Mouse (Mus musculus) cerebellum, adult 11-12 months (tissue): ENCODE data around the gene Gm16440.
"Not testable (repeated sequence)": the region's sequence is repeated elsewhere in the genome, so short reads cannot be mapped to it uniquely, and the experiment has no call there.

Source experiments
- DNase-seq: peaks from one replicate; pipeline ENCODE4 v3.0.0; 2022

Gene Gm16440

DNA sequence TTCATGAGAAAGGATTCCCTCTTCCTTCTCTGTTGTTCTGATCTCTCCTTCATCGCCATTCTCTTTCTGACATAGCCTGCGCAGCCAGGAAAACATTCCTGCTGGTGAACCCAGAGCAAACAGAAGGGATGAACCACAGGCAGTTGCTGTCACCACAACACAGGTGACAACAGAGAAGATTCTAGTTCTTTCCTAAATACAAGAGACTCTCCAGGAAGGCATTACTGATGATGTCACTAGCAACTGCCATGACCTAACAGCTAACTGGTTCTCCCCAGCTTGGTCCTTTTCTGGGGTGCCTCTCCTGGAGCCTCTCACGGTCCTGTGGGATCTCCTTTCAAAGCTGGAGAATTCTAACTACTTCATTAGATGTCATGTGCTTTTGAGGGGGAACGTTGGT is at the start of gene Gm16440:
Gene Gm16440, minus strand, starts transcription at position 101 of the 400 bp plus-strand sequence.
- not testable (repeated sequence) for DNase-seq

DNA sequence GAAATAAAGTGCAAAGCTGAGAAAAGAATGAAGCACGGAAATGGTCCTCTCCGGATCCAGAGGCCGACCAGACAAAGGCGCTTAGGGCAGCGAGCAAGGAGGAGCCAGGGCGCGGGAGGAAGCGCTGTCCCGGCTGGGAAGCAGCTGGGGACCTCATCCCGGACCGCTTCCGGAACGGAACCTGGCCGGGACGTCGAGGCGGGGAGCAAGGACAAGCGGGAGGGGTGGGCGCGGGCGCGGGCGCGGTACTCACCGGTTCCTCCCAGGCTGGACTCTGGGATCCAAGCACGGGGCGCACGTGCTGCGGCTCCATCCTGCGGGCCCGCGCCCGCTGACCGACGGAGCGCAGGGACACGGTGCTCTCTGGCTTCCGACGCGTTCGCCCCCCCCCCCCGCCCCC is 36.6 kb upstream of the Gm16440 start:
- not testable (repeated sequence) for DNase-seq

DNA sequence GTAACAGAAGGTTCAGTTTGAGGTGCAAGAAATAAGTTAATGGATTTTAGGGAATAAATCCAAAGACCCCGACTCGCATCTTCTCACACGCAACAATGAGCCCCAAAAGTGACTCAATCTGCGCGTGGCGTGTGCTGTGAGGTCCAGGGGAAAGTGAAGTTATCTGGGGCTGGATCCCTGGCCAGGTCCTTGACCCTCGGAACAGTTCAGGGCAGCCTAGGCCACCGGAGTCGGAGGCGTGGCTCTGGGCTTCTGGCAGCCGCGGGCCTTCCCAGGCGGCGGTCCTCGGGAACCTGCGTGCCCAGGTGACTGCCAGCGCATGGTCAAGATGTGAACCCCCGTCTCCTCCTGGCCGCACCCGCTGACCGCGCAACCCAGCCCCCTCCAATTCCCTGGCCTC is 36.2 kb upstream of the Gm16440 start:
- not testable (repeated sequence) for DNase-seq

DNA sequence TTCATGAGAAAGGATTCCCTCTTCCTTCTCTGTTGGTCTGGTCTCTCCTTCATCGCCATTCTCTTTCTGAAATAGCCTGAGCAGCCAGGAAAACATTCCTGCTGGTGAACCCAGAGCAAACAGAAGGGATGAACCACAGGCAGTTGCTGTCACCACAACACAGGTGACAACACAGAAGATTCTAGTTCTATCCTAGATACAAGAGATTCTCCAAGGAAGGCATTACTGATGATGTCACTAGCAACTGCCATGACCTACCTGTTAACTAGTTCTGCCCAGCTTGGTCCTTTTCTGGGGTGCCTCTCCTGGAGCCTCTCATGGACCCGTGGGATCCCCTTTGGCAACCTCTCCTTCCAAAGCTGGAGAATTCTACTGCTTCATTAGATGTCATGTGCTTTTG is 22.3 kb upstream of the Gm16440 start, which contains the start of gene Gm3591:
Gene Gm3591, minus strand, starts transcription at position 101 of the 400 bp plus-strand sequence.
- DNase-seq: not testable (repeated sequence)

DNA sequence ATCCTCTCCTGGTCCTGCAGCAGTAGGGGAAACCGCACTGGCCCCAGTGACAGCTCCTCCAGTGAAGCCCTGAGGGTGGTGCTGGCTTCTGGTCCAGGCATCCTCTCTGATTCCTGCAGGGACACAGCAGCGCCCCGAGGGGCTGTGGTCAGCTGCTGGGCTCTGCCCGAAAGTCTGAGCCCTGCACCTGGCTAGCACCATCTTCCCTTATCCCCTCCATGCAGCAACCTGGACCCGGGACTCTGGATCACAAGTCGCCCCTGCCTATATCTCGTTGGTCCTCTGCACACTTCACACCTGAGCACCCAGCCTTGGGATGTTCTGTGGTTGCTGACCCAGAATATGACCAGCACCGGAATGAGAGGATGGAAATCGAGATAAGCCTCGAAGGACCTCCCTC is 46.5 kb downstream of the Gm16440 start, which contains the start of gene Gm3618:
Gene Gm3618, minus strand, starts transcription at position 101 of the 400 bp plus-strand sequence.
- not testable (repeated sequence) for DNase-seq
